Mouse (Mus musculus) layer of hippocampus, adult 11-12 months (tissue): ENCODE measurements around the gene Slc16a9.
"Not testable (repeated sequence)": the region's sequence is repeated elsewhere in the genome, so short reads cannot be mapped to it uniquely, and the experiment has no call there.

ENCODE experiments used
- DNase-seq: peaks from one replicate; pipeline ENCODE4 v3.0.0; 2022; ENCODE audit warnings: low spot score

Slc16a9 gene

DNA sequence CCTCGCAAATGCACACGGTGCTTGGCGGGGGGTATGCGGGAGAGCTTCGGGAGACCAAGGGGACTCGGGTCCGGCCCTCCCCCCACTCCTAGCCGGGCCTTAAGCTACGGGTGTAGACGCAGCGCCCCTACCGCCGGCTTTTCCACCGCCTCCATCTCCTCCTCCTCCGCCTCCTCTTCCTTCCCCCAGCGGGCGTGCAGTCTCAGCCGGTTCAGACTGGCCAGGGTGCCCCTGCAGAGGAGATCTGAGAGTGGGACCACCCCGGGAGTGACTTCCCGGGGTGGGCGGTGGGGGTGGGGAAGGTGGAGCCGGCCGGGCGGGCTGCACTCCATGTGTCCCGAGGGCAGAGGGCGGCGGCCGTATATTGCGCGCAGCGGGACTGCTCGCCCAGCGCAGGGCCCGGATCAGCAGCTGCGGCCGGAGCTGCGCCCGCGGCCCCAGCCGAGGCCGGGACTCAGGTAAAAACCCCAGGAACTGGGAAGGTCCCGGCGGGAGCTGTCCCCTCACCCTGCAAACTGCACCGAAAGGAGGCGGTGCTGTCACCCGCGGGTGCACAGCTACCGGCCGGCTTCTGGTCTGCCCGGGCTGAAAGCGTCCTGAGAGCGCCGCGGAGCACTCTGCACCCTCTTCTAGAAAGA is at the start of gene Slc16a9:
TSS of gene Slc16a9 (plus strand) at position 180 of the 638 bp plus-strand sequence.
- peak; percentile 23 for DNase-seq

DNA sequence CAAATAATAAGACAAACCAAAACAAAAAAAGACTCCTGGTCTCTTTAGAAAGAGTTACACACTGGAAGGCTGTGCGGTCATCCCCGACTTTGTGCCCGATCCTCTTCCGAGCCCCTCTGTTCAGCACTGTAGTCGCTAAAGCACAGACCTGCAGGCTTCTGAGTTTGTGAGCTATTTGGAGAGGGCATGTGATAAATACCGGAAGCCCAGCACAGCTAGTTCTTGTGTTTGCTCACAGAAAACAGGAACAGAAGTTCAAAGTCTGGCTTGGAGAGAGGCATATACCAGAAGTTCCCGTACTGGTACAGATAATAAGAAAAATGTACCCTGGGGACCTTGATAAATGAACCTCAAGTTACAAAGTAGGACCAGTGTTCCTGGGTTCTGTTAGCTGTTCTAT is 49.6 kb upstream of the Slc16a9 start:
- no peak for DNase-seq

DNA sequence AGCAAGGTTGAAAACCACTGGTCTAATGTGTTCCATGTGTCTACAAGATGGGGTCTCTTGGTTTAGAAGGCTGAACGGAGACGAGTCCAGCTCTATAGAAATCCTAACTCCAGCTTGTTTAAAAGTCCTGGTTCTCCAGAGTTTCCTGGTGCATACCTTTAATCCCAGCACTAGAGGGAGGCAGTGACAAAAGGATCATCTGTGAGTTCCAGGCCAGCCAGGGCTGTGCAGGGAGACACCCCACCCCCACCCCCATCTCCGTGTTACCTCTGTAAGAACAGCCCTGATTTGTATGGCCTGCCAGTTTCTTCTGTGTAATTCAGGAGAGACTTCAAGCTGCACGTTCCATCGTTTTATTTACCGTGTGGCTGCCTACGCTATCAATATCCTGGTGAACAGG is 49.1 kb upstream of the Slc16a9 start:
- DNase-seq, result no peak

DNA sequence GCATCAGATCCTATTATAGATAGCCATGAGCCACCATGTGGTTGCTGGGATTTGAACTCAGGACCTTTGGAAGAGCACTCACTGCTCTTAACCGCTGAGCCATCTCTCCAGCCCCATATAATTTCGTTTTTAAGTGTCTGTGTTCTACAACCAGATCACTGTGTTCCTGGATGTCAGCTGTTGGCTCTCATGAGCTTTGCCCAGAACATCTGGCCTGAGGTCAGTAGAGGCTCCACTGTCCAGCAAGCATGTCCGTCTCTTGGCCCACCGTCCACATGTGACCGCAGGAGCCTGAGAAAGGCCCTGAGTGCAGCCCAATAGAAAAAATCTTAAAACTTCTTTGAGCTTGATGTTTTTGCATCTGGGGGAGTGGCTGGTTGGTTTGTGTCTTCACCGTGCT is 48.2 kb upstream of the Slc16a9 start:
- no peak for DNase-seq

DNA sequence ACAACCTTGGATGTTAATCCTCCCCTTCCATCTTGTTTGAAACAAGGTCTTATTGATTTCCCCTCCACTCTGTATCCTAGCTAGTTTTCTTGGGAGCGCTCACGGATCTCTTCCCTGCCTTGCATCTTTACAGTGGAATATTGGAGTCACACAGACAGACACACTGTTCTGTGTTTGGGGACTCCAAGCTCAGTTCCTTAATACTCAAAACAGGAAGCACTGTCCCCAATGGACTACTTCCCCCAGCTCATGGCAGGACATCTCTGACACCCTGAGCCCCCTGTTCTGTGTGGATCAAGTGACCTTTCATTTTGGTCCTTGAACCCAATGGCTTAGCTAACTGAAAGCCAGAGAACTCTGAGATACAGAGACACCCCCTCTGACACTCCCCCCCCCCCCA is 47.3 kb upstream of the Slc16a9 start:
- no peak for DNase-seq

DNA sequence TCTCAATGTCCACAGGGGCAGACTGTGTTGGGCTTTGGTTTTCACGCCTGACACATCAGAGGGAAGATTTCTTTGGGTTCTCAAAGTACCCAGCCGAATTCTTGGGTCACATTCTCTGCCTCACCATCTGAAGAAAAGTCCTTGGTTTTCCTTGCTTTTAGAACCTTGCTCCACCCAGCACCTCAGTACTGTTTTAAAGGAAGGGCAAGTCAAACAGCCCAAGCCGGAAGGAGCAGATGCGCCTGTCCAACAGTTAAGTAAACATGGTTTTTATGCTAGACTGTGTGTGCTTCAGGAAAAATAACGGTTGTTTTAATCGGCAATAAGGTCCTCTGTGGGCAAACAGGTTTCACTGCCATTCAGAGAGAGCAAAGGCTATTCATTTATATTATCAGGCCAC is 46.9 kb upstream of the Slc16a9 start:
- DNase-seq, result no peak

DNA sequence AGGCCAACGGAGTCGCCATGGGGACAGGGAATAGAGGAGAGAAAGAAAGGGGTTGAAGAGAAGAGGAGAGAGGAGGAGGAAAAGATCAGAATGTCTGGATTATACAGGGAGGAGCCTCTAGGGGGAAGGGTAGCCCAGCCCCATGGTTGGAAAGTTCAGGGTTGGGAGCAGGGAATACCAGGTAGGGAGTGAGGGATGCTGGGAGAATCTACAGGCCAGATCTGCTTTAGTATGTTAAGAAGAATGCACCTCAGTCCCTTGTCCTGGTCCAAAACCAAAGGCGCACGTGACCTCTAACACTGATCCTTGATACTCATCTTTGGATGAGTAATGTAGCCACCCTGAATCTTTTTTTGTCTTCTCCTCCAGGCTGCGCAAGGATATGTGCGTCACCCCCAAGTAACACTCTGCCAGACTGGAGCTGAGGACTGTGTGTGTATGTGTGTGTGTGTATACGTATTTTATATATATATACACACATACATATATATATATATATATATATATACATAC is 45.9 kb upstream of the Slc16a9 start:
- no peak for DNase-seq

DNA sequence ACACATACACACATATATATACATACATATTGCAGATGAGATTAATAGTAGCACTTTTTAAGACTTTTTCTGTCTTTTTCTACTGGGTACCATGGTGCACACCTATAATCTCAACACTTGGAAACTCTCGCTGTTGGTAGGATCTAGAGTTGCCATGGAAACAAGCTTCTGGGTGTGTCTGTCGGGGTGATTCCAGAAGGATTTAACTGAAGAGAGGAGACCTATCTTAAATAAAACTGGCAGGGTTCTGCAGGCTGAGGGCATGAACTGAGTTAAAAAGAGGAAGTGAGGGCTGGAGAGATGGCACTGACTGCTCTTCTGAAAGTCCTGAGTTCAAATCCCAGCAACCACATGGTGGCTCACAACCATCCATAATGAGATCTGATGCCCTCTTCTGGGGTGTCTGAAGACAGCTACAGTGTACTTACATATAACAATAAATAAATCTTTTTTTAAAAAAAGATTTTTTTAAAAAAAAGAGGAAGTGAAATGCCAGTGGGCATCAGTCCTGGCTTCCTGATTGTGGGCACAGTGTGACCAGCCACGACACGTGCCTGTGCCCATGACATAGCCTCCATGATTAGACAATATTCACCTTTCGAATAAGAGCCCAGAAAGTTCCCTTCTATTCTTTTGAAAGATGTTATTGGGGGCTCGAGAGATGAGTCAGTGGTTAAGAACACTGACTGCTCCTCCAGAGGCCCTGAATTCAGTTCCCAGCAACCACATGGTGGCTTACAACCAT is 45.3 kb upstream of the Slc16a9 start:
- DNase-seq, result no peak

DNA sequence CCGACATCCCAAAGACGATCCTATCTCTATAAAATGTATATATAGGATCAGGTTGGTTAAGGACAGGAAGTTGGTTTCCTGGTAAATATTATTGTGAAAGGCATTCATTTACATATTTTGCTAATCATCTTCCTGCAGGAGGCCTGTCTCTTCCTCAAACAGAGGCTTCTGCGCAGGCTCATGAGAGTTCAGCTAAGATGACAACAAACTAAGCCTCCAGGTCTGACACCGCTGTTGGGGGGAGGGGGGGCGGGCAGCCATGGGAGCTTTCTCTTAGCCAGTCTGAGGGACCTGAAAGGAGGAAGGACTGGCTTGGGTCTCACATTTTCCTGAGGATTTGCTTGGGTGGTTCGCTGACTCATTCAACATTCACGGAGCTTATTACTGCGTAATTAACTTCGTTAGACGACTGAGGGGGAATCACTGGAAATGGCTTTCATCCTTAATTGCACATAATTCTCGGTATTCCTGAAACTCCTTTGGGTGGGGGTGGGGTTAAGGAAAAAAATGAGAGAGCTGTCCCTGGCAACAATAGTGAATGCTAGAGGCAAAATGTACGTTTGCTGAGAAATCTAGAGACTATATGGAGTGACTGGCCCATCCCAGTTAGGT is 43.9 kb upstream of the Slc16a9 start:
- no peak for DNase-seq

DNA sequence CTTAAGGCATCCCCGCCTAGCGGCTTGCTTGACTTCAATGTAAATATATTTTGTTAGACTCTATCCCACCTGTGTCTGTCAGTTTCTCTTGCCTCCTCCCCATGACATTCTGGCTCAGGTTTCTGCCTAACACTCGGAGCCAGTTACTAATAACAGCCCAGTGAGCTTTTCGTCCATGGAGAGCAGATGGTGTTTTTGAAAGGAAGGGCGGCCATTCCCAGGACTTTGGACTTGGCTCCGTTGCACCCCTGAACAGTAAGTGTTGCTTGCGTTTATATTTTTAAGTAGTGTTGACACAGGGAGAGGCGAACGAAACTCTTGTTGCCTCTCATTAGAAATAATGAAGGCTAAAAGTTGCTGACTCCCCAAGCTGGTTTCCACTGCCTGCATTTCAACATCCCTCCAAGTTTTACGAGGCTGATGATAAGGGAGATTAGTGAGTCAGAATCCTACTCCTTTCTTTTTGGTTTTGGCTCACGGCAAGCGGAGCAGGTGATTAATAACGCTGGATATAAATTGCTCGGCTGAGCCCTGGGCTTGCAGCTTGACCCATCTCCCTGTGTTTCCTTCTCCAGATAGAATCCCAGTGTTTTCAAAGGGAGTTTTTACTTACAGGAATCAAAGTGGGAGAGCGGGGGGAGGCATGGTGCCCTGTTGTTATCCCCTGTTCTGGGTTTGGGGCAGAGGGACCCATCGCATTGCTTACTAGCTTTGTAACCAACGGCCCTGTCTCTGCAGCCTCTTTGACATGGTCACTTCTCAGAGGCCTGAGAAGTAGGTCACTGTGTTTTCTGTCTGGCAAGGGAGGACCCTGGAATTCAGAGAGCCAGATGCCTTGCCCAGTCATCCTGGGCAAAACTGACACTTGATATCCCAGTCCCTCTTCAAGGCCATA is 40.1 kb upstream of the Slc16a9 start, which contains the start of gene Mrln:
TSS of gene Mrln (plus strand) at position 160 of the 895 bp plus-strand sequence.
- DNase-seq, result no peak

DNA sequence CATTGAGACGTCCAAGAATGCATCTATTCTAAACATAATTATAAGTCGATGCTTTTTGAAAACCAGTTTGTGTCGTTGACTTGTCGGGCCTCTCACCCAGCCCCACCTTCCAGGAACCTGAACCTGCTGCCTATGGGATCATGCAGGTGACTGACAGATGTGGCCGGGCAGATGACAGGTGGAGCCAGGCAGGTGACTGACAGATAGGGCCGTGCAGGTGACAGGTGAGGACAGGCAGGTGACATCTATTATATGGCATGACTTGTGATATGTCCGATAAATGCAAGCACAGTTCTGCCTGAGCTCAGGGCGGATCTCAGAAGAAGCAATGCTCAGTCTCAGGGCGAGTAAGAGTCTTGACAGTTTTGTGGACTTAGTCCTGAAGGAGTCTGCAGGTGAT is 33.6 kb upstream of the Slc16a9 start:
- no peak for DNase-seq

DNA sequence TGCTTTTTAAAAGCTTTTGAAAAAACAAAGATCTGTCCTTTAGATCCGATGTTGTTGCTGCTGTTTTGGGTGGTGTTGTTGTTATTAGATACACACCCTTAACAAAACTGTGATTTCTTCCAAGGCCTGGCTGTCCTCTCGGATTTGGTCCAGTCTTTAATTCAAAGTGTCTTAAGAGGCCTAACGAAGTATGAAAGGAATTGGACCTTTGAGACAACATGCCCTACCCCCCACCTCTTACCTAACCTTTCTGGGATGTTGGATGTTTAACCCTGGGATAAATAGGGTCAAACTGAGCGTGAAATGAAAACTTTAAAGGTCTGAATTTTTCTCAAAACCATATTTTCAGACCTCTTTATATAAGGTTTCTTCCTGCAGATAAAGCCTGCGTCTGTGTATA is 23.9 kb upstream of the Slc16a9 start:
- DNase-seq, result no peak

DNA sequence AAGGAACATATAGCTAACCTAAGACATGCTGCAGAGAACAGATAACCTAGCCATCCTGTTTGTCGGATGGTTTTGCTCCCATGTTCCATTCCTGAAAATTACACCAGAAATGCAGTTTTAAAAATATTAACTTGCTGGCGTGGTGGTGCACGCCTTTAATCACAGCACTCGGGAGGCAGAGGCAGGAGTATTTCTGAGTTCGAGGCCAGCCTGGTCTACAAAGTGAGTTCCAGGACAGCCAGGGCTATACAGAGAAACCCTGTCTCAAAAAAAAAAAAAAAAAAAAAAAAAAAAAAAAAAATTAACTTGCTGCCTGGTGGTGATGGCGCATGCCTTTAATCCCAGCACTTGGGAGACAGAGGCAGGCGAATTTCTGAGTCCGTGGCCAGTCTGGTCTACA is 22.7 kb upstream of the Slc16a9 start:
- DNase-seq, result not testable (repeated sequence)

DNA sequence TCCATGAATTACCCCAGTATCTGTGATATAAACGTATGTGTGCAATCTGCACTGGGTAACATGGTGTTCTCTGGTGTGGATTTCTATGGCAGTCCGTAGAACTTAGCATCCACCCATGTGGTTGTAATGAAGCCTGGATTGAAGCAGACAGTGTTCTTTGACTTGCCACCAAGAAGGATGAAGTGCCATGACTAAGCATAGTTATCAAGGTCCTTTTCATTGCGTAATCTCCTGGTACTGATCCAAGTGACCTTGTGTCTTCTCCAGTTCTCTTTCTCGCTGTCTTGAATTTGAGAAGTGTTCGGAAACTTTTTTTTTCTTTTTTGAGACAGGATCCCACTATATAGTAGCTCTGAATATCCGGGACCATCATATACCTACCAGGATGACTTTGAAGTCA is 20.3 kb upstream of the Slc16a9 start:
- no peak for DNase-seq

DNA sequence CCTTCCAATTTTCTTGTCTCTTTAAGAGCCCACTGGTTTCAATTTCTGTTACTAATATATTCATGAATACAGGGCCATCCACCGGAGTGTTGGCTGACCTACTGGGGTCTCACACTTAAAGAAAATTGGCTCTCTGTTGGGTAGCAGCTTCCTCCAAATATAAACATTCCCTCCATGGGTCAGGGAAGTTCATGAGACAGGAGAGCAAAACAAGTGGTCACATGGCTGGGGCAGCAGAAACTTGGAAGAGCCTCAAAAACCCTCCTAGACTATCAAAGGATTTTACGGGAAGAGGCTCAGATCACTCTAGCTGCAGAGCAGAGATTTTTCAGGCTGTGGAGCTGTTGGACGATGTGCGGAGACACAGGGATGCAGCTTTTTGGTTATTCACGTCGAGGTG is 19.1 kb upstream of the Slc16a9 start:
- no peak for DNase-seq

DNA sequence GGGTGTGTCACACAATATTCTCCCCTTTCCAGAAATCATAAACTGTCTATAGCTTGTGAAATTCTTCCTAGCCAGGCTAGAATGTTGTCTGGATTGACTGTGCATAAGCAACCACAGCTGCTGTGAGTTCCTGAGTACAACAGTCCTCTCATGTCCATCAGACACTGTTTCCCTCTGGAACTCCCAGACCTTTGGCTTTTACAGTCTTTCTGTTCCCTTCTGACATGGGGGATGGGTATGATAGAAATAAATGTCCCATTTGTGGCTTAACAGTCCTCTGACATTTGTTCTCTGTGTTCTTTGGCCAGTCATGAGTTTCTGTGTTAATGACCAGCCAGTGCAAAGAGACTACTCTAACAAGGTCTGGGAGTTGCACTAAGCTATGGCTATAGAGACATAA is 18.3 kb upstream of the Slc16a9 start:
- no peak for DNase-seq

DNA sequence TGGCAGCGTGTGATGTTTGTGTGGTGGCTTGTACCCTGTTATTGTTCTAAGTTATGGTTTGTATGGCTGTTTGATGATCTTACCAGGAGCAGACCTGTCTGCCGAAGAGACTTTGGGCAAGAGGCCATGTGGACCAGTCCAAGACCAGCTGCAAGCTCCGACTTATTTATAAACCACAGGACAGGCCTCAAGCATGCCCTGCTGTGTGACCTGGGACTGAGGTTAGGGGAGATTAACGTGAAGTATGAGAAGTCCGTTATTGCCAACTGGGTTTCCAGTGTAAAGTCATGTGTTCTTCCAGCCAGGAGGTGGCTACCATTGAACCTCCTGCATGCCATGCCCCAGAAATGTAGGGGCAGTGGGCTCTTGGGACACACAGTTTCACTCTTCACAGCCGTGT is 14.5 kb upstream of the Slc16a9 start:
- DNase-seq, result no peak

DNA sequence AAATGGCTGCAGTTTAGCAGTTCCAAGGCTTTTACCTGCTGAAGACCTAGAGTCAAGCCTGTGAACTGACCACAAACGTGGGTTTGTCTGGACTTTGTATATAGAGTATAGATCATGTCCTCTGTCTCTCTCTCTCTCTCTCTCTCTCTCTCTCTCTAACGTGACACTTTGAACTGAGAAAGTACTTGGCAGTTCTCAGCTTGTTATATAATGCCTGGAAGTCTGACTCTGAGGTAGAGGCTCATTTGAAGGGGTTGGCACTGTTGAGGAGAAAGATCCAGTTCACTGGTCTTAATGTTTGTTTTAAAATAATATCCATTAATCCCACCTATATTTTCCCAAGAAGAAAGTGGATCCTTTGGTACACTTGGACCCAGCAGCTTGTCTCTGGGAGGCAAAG is 7.0 kb upstream of the Slc16a9 start:
- DNase-seq, result no peak

DNA sequence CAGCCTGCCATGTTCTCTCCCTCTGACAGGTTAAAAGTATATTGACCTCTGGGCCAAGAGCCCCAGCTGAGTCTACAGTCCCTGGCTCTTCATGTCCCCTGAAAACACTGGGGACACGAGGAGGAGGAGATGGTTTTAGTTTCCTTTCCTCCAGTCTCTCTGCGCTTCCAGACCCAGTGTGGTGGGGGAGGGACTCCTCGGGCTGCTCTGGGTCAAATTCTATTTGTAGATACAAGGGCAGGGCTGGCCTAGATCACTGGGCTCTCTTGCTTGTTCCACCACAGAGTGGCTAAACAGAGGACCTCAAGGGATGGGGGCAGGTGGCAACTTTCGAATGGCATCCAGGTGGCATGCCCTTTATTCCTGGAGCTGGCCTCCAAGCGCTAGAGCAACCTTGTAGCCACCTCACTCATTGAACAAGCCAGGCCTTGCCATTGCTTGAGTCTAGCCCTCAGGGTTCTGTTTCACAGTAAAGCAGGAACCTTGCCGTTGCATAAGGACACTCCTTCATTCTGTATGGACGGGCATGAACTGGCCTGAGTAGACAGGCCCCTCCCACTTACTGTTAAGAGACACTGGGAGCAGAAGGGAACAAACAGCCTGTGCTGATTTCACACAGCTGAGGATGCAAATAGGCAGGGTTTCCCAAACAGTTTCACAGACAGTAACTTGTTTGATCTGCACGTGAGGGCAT is 2.0 kb upstream of the Slc16a9 start:
- DNase-seq, result no peak

DNA sequence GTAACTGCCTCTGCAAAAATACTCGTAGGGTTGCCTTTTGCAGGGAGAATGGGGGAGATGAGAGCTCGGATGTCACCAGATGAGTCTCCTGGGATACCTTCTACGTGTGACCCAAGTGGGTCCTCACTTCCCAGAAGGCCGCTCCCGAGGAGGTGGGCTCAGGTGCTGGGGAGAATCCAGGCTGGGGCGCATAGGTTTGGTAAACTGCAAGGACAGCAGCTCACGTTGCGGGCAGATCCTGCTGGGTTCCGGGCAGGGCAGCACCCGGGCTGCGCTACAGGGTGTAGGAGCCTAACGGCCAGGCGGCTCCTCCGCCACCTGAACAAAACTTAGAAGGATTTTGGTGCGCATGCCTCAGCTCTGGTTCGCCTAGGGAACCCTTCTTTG is 652 bp downstream of the Slc16a9 start:
- DNase-seq, result no peak

DNA sequence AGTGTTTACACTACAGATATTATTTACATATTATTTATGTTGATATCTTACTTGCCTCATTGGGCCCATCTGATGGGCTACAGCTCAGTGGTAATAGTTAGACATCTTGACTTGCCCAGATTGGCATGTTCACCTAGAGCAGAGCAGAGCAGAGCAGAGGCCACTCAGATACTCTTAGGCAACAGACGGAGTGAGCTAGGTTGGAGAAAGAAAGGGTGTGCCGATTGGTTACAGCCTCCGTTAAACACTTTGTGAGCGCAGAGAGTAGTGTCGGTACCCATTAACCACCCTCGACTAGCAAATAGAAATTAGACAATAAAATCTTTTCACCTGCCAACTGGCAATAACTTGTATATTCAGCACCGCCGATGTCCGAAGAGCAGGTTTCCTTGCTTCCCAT is 1.2 kb downstream of the Slc16a9 start:
- DNase-seq, result no peak

DNA sequence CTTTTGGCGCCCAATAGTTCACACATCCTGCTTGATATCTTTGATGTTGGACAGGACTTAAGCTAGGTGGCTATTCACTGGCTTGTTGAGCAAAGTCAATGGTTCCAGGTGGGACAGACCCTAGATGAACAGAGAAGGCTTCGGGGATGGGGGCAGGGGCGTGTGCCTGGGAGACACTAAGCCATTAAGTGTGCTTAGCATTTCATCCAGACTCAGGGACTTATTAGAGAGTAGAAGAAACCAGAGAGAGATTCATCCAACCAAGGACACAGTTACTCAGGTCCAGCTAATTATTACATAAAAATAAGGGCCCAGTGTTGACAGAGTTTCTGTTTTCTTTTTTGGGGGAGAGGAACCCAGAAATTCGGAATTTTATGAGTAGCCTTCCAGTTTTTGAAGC is 5.5 kb downstream of the Slc16a9 start:
- DNase-seq, result no peak
